10 mouse cellular contexts compared by ENCODE assay signal in genomic region chr11:68188695-68189201, GRCm38 (mm10).
A peak's percentile ranks its signal among the peaks of the same experiment; 100 is the strongest.
DNase-seq lines count a peak whose midpoint lies in the region; ATAC-seq and TF ChIP-seq lines count a peak whose summit lies in the region.
"Had no signal": no experiment of that assay in that cellular context is flagged by ENCODE, and none has a peak within 500 bp of the region (broad histone marks: within the 10 kb centered on the region; RNA-seq: fewer than 3 reads in every experiment).

No protein-coding gene starts in this region.

- no peaks in the 10 kb centered on the region for H3K36me3 ChIP-seq in hindbrain, embryonic 12.5 days
- H3K36me3 ChIP-seq in hindbrain, embryonic 14.5 days (replicated peaks; ENCODE audit: control insufficient read depth, insufficient read depth) = no peaks in the 10 kb centered on the region
- no peaks in the 10 kb centered on the region for H3K36me3 ChIP-seq in embryonic facial prominence, embryonic 15.5 days
- 0 out of 2 replicates have a peak, but pooled peaks cover 2% of the 10 kb centered on the region for H3K36me3 ChIP-seq in intestine, postnatal 0 days (ENCODE audit: control insufficient read depth, insufficient read depth)

- peaks cover 11% of the 10 kb centered on the region for H3K4me1 ChIP-seq in hindbrain, embryonic 12.5 days
- H3K4me1 ChIP-seq in hindbrain, embryonic 14.5 days (replicated peaks; ENCODE audit: control insufficient read depth, insufficient read depth, low read length) = no peaks in the 10 kb centered on the region
- peaks cover 16% of the 10 kb centered on the region for H3K4me1 ChIP-seq in embryonic facial prominence, embryonic 15.5 days
- H3K4me1 ChIP-seq in intestine, postnatal 0 days (replicated peaks; ENCODE audit: control insufficient read depth, insufficient read depth, low read length) = no peaks in the 10 kb centered on the region; the same call in 1 of the 2 replicates

- 0 out of 2 replicates have a peak, but pooled peaks cover 3% of the 10 kb centered on the region for H3K27me3 ChIP-seq in hindbrain, embryonic 12.5 days
- H3K27me3 ChIP-seq in hindbrain, embryonic 14.5 days (ENCODE audit: control insufficient read depth, insufficient read depth, low read length) = no peaks in the 10 kb centered on the region
- no peaks in the 10 kb centered on the region for H3K27me3 ChIP-seq in embryonic facial prominence, embryonic 15.5 days
- no peaks in the 10 kb centered on the region for H3K27me3 ChIP-seq in intestine, postnatal 0 days (replicated peaks; ENCODE audit: control insufficient read depth, insufficient read depth, low read length)
- H3K27me3 ChIP-seq: CH12.LX had no signal

- no peak for ATAC-seq in hindbrain, embryonic 12.5 days (ENCODE audit: low FRiP score)
- ATAC-seq in hindbrain, embryonic 14.5 days (ENCODE audit: low FRiP score) = no peak
- no peak; the same call in 1 of the 2 replicates for ATAC-seq in embryonic facial prominence, embryonic 15.5 days (ENCODE audit: insufficient number of reproducible peaks, low FRiP score, low TSS enrichment, low read depth)
- no peak for ATAC-seq in intestine, postnatal 0 days

- DNase-seq in hindbrain, embryonic 14.5 days (ENCODE audit: low spot score) = no peak
- peak; percentile 34 for DNase-seq in lung, postnatal 25 days (ENCODE audit: low spot score)
- DNase-seq in right cerebral cortex, adult 2 months (ENCODE audit: low spot score in 2 of 2) = no peak
- no peak for DNase-seq in embryo, embryonic 9.5 days (ENCODE audit: extremely low spot score)
- no peak for DNase-seq in layer of hippocampus, postnatal 25 days (ENCODE audit: extremely low spot score in 1 of 2, low spot score in 1 of 2)
- DNase-seq: cerebellum, postnatal 25 days had no signal

- H3K4me2 ChIP-seq in hindbrain, embryonic 12.5 days (replicated peaks) = no peak overlapping the region
- H3K4me2 ChIP-seq in hindbrain, embryonic 14.5 days (replicated peaks) = no peak overlapping the region
- no peak overlapping the region for H3K4me2 ChIP-seq in embryonic facial prominence, embryonic 15.5 days (replicated peaks)
- no peak overlapping the region for H3K4me2 ChIP-seq in intestine, postnatal 0 days (replicated peaks; ENCODE audit: low read depth)

- H3K9me3 ChIP-seq in hindbrain, embryonic 12.5 days (replicated peaks) = no peaks in the 10 kb centered on the region
- no peaks in the 10 kb centered on the region for H3K9me3 ChIP-seq in hindbrain, embryonic 14.5 days (ENCODE audit: control insufficient read depth, low read length)
- no peaks in the 10 kb centered on the region for H3K9me3 ChIP-seq in embryonic facial prominence, embryonic 15.5 days (replicated peaks)
- H3K9me3 ChIP-seq in intestine, postnatal 0 days (ENCODE audit: control insufficient read depth) = no peaks in the 10 kb centered on the region

- no peak for TF ChIP-seq CTCF in intestine, postnatal 0 days (IDR thresholded peaks at IDR 0.05; ENCODE audit: low read depth)

- H3K9ac ChIP-seq in hindbrain, embryonic 12.5 days = no peak overlapping the region
- H3K9ac ChIP-seq in hindbrain, embryonic 14.5 days = no peak overlapping the region
- no peak overlapping the region for H3K9ac ChIP-seq in embryonic facial prominence, embryonic 15.5 days
- no peak overlapping the region for H3K9ac ChIP-seq in intestine, postnatal 0 days (ENCODE audit: low read depth, low read length)

- no peak overlapping the region for H3K4me3 ChIP-seq in hindbrain, embryonic 12.5 days
- H3K4me3 ChIP-seq in hindbrain, embryonic 14.5 days (replicated peaks; ENCODE audit: low read length) = no peak overlapping the region
- no peak overlapping the region for H3K4me3 ChIP-seq in embryonic facial prominence, embryonic 15.5 days (replicated peaks)
- H3K4me3 ChIP-seq in intestine, postnatal 0 days (ENCODE audit: low read depth, low read length) = no peak overlapping the region

- H3K27ac ChIP-seq in hindbrain, embryonic 12.5 days = 0 out of 2 replicates have a peak overlapping the region, but pooled peaks have one; percentile 25
- no peak overlapping the region for H3K27ac ChIP-seq in hindbrain, embryonic 14.5 days
- H3K27ac ChIP-seq in embryonic facial prominence, embryonic 15.5 days (replicated peaks) = peak overlapping the region; percentile 18; the same call in 1 of the 2 replicates
- peak overlapping the region; percentile 28; the same call in 1 of the 2 replicates for H3K27ac ChIP-seq in intestine, postnatal 0 days (ENCODE audit: low read depth, low read length)

- 65% methylated on average over 12 of the region's 12 CpGs for WGBS in hindbrain, embryonic 12.5 days
- WGBS in hindbrain, embryonic 14.5 days = 65% methylated on average over 12 of the region's 12 CpGs
- 55% methylated on average over 12 of the region's 12 CpGs for WGBS in embryonic facial prominence, embryonic 15.5 days
- 67% methylated on average over 12 of the region's 12 CpGs for WGBS in intestine, postnatal 0 days
